Mouse (Mus musculus): ENCODE results near the gene Defb29.

Defb29 gene

DNA sequence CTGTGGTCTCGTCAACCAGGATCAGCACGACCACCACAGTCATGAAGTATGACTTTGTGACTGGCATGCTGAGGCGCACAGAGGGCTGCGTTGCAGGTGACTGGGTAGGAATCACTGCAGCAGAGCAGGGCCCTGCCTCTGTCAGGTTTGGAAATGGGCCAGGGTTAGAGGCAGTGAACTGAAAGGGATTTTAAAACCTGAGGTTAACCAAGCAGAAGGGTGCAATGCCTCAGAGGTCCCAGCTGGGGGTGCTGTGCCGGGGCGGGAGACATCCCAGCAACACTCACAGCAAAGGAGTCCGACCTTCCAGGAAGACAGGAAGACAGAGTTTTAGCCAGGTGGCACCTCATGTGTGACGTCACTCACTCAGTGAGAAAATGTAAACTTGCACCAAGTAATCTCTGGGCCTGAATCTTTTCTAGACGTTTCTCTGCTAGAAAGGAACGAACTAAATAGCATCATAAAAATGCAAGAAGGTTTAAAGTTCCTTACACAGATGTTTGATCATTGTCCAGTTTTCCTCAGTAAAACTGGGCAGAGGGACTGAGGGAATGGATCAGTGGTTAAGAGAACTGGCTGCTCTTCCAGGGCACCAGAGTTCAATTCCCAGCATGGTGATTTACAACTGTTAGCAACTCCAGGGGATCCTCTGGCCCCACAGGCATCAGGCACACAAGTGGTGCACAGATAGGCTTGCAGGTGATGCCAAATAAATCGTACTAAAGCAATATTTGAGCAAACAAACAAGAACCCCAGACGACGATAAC is at the start of gene Defb29:
Gene Defb29 (minus strand): TSS at position 155 of the 767 bp plus-strand sequence.
- DNase-seq (ENCODE audit: low read depth, low spot score): peak; percentile 76

DNA sequence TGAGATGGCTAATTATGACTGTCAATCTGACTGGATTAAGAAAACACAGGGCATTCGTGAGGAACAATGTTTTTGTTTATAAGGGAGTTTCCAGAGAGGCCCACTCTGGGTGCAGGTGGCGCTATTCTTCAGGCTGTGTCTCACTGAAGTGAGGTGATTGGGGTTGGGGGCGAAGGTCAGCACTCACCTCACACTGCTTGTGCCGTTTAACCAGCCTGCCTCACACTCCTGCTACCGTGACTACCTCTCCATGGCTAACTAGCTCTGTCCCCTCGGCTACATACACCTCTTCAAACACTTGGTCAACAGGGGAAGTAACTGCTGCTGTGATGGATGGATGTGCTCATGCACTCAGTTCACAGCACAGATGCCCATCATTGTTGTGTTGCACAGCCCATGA is 49.1 kb upstream of the Defb29 start:
- no peak for DNase-seq (ENCODE audit: low read depth, low spot score)

DNA sequence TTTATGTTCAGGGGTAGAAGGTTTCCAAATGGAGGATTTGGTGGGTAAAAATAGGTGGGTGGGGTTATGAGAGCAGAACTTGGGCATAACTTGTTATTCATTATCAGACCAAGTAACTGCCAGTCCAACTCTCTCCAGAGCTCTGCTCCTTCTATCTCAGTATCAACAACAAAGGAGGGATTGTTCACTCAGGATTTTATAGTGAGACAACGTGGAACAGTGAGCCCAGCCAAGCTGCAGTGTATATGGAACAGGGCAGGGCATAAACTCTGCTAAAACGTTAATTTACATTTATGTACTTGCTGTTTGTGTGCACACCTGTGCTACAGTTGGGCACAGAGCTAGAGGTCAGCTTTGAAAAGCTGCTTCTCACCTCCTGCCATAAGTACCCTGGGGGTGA is 48.6 kb upstream of the Defb29 start:
- no peak for DNase-seq (ENCODE audit: low read depth, low spot score)

DNA sequence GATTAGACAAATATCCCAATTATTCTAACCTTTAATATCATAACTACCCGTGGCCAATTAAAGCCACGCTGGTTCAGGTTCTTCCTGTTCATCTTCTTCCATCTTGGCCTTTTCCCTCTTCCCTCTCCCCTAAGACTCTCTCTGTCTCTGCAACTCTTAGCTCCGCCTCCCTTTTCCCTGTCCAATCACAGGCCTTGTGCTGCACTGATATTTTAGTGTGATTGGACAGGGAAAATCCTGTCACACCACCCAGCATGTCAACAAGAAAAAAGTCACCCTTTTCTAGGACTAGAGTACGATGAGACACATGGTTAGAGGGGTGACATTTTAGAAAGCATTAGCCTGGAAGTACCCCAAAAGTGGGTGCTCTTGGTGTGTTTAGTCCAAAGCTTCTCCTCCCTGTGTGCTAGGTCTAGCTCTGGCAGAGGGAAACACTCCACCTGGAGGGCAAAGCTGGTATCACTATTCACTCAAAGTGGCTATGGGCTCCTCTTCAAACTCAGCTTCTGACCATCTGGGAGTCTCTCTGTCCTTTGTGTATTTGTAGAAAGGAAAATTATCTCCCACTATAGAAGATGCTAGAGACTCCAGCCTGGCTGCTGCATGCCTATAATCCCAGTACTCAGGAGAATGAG is 47.1 kb upstream of the Defb29 start:
- peak; percentile 51 for DNase-seq (ENCODE audit: low read depth, low spot score)

DNA sequence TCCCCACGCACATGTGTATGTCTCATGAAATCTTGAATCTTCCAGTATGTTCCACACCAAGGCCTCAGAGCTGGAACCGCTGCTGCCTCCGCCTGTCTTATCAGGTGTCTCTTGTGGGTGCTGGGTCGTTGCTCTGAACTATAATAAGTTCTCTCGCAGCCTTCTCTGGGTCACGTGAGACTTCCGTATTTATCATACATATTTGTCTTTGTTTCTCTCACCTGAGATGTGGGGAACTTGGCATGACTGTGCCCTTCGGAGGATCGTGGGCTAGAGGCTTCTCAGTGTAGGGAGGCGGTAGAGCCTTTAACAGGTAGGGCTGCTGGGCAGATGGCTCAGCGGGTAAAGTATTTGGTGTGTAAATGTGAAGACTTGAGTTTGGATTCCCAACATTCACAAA is 40.7 kb upstream of the Defb29 start:
- no peak for DNase-seq (ENCODE audit: low read depth, low spot score)

DNA sequence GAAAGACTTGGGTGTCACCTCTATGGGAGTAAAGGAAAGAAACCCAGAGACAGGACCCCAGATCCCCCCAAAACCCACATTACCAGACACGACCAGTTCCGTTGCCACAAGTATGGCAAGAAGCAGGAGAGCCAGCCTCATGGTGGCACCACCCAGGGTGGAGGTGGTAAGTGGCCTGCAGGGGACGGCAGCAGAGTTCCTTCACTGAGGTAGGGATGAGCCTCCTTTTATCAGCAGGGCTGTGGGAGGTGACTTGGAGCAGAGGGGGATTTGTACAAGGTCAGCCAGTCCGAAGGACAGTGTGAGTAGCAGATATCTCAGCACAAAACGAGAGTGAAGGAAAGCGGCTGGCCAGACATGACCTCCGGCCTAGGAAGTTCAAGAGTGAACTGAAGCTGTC is 40.2 kb upstream of the Defb29 start, which contains the start of gene Defb19:
Gene Defb19 (minus strand): TSS at position 206 of the 400 bp plus-strand sequence.
- DNase-seq (ENCODE audit: low read depth, low spot score): no peak

DNA sequence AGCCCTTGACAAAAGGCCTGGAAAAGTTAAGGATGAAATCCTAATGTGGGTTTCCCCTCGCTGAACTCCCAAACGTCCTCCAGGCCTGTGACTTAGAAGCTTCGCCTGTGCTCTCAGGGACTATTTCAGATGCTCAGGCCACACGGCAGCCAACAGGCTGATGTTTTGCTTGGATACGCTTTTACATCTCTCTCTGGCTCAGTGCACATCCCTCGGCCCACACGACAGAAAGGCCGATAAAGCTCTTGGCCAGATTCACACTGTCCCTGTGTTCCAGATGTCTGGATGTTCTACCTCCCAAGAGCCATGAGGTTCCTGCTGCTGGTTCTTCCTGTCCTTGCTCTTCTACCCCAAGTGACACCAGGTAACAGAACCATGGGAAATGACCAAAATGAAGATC is 33.6 kb upstream of the Defb29 start:
- no peak for DNase-seq (ENCODE audit: low read depth, low spot score)

DNA sequence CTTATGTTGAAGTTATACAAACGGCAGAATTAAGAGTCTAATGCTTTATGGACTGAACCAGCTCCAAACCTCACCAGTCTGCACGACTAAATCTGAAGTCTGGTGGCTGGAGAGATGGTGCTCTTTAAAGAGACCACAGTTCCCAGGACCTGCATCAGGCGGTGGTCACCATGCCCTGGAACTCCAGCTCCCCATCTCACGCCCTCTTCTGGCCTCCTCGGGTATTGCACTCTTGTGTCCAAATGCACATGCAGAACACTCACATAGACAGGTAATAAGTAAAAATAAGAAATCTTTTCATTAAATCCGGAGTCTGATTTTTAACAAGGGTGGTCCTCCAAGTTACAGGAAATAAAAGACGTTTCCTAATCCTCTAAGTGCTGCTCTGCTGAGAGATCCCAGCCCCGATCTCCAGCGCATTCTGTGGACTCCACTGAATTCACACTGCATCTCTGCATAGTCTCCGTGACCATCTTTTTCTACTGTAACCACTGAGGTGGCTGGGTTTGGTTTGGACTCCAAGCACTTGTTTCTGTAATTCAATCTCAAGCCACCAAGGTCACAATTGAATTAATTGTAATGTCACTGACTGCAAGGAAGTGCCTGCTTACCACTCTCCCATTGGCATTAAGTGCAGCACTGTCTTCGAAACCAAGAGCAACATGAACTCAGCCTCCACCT is 32.4 kb upstream of the Defb29 start, which contains the start of gene Defb21:
Gene Defb21 (plus strand): TSS at position 631 of the 681 bp plus-strand sequence.
- DNase-seq (ENCODE audit: low read depth, low spot score): peak; percentile 52

DNA sequence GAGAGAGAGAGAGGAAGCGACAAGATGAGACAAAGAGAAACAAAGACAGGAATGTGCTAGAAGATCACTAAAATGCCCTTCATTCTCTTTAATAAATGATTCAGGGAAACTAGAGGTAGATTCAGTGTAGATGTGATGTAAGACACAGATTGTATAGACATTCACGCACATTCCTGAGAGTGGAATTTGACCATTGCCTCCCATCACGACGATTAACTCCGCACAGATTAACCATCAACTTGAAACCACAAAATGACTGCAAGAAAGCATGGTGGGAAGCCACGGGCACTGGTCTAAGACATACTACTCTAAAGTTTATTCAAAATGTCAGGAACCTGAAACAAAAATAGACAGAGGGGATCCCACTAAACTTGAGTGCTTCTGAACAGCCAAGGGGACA is 30.4 kb upstream of the Defb29 start:
- DNase-seq (ENCODE audit: low read depth, low spot score): no peak

DNA sequence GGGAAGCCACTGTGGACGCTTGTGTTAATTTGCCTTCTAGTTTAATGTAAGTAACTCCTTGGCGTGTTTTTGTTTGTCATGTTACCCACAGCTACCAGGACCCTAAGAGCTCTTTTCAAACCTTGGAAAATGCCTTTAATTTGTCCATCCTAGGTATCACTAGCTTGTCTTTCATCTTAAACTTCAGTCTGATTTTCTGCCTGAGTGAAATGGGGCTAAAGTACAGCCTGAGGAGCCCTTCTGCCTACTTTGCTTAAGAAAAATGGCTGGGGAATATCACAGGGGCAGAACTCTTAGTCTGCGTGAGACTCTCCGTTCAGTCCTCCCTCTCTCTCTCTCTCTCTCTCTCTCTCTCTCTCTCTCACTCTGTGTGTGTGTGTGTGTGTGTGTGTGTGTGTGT is 30.0 kb upstream of the Defb29 start:
- DNase-seq (ENCODE audit: low read depth, low spot score): no peak

DNA sequence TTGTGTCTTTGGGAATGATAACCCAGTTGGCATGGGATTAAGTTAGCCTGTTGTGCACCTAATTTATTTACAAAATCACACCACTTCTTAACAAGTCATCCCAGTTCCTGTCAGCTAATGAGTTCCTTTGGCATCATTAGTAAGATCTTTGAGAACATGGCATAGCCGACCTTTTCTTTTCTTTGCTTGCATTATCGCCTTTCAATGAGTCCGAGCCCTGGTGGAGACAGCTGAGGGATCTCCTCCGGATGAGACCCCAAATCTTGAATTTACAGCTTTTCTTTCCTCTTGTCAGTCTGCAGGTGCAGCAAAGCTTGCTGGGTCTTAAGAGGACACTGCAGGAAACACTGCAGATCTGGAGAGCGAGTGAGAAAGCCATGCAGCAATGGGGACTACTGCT is 29.1 kb upstream of the Defb29 start, which contains the start of gene Gm17416:
Gene Gm17416 (plus strand): TSS at position 301 of the 400 bp plus-strand sequence.
- no peak for DNase-seq (ENCODE audit: low read depth, low spot score)

DNA sequence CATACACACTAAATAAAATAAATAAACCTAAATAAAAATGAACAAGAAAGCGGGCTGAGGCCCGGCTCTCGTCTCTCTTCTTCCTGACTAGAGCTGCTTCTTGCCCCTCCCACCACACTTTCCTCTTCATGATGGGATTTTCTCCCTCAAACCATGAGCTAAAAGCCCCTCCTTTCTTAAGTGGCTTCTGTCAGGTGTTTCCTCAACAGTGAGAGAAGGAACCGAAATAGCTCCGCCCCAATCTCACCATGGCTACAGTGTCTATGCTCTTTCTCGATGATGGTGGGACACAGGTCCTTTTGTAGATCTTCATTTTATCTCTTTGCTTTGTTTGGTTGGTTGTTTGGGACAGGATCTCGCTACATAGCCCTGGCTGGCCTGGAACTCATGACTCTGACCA is 16.8 kb upstream of the Defb29 start:
- no peak for DNase-seq (ENCODE audit: low read depth, low spot score)

DNA sequence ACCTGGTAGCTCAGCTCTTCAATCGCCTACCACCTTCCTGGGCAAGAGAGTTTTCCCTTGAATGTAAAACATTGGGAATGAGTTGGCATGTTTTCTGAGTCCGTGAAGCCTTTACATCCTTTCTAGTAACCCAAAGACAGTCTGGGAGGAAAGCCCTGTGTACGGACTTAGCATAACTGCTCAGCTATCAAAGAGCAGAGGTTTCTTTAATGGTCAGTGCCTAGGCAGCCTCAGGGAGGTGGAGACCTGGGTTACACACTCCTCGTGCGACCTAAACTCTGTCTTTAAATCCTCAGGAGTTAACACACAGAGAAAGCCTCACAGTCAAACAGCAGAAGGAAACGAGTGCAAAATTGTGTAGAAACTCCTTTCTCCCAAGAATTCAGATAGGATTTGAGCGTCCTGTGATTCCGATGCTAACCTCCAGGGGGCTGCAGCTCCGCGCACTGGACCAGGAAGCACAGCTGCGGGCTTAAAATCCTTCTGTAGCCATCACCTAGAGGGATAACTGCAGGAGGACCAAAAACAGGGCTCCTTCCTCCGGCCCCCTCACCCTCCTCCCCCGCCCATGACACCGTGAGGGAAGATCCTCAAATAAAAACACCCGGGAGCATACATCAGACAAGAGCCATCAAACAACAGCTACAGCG is 14.0 kb upstream of the Defb29 start:
- peak; percentile 75 for DNase-seq (ENCODE audit: low read depth, low spot score)

DNA sequence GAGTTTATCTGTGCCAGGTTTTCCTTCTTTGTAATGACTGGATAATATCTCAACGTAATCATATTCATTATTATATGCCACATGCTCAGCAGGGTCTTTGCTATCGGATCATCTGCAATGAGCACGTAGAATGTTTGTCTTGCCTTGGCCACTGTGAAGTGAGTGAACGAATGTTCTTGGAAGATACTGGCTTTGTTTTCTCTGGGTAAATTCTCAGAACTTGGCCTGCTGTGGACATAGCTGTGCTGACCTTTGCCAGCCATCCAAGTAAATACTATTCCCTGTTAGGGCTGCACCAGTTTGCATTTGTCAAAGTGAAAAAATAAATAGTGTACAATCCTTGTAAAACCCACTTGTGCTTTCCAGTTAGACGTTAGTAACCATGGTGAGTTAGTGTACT is 8.2 kb upstream of the Defb29 start:
- no peak for DNase-seq (ENCODE audit: low read depth, low spot score)

DNA sequence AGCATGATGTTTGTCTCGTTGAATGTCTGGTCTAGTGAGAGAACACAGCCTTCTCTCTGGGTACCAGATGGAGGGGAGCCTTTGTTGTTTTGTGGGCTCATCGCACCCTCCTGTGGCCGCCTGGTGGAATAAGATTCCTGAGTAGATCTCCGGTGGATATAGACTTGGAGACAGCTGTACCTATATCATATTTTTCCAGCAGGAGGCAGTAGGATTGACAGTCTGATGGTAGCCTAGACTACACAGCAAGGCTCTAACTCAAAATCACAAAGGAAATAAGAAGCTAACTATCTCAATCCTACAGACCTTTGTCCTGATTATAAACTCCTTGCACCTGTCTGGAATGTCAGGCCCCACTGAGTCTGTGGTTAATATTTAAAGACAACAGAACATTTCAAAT is 4.8 kb upstream of the Defb29 start:
- peak; percentile 83 for DNase-seq (ENCODE audit: low read depth, low spot score)

DNA sequence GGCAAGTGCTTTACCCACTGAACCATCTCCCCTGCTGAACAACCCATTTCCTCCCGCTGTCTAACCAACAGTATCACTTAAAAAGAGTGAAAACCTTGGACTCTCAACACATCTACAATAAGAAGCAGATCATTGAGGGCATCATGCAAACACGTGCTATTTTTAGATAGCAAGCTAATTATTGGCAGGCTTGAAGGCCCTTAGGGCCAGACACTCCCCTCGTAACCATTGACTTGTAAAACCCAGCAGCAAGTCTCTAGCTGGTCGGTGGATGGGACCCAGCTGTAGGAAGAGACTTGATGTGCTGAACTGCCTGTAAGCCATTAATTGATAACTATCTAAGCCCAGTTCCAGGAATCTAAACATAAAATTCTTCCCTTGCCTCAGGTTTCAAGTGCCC is 3.6 kb upstream of the Defb29 start:
- no peak for DNase-seq (ENCODE audit: low read depth, low spot score)

DNA sequence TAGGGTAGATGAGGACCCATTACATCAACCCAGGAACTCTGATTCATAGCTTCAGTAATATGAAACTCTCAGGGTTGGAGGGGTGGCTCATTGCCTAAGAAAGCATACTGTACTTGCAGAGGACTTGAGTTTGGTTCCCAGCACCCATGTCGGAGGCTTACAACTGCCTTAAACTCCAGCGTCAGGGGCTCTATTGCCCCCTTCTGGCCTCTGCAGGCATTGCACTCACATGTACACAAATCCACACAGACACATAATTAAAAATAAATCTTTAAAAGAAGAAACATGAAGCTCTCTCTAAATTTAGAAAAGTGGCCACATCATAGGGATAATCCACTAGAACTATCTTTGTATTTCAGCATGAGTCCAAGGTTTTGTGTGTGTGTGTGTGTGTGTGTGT is 3.0 kb upstream of the Defb29 start:
- peak; percentile 36 for DNase-seq (ENCODE audit: low read depth, low spot score)

DNA sequence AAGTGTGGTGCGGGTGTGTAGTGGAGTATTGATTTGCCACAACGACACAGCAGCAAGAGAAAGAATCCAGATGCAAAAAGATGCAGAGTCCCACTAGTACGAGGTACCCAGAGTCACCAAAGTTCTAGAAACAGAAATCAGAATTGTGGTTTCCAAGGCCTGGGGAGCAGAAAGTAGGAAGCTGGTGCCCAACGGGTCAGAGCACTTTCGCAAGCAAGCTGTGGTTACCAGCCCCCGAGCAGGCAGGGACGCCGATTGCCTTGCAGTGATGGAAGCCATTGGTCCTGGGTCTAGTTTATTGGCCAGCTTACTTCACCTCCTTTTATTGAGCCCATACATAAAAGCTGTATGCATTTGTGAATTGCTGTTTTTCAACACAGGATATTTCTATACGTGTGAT is 2.1 kb upstream of the Defb29 start:
- no peak for DNase-seq (ENCODE audit: low read depth, low spot score)

DNA sequence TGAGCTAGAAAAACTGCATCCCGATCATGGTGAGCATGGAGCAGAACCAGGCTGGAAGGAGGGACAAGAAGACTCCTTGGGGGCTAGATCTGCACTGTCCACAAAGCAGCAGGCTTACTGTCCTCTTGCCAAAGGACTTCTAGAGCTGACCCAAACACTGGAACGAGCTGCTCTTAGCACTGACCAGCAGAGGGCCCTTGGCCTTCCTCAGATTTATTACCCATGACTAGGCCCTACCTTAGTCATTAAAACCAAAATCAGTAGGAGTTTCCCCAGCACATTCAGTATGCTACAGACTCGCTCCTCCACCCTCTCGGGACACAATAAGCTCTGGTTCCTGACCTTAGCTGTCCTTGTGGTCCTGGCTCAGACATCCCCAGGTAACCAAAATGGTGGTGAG is 21.9 kb downstream of the Defb29 start, which contains the start of gene Defb28:
Gene Defb28 (plus strand): TSS at position 275 of the 400 bp plus-strand sequence.
- DNase-seq (ENCODE audit: low read depth, low spot score): no peak

DNA sequence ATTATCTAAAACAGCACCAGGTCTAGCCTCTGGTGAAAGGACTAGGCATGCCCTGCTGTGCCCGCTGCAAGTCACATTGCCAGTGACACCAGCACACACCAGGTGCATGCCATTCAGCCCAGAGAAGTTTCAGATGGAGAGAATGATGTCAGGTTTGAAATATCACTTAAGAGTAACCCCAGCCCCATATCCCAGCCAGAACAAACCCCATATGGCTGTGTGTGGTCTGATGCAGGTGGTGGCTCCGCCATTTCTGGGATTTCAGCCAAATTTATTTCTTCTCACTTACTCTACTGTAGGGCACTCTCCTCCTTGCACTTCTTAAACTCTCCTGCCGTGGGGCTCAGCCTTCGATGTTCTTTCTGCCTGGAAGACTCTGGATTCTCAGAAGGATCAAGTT is 23.8 kb downstream of the Defb29 start:
- no peak for DNase-seq (ENCODE audit: low read depth, low spot score)

DNA sequence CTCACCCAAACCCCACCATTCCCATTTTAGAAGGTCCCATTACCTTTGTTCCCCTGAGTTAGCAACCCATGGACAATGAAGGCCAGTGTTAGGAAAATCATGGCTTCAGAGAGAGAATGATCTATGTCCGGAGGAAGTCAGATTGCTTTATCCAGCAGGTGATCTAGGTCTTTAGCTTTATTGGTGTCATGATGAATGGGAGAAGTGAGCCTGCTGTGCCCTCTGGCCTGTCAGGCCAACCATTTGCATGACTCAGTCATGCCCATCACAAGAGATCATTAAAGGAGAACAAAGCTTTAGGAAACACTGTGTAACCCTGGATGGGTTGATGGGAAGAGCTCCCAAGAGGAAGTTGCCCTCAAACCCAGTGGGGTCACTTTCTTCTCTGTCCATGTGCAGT is 28.3 kb downstream of the Defb29 start, which contains the start of gene Defb26:
Gene Defb26 (minus strand): TSS at position 101 of the 400 bp plus-strand sequence.
- no peak for DNase-seq (ENCODE audit: low read depth, low spot score)

DNA sequence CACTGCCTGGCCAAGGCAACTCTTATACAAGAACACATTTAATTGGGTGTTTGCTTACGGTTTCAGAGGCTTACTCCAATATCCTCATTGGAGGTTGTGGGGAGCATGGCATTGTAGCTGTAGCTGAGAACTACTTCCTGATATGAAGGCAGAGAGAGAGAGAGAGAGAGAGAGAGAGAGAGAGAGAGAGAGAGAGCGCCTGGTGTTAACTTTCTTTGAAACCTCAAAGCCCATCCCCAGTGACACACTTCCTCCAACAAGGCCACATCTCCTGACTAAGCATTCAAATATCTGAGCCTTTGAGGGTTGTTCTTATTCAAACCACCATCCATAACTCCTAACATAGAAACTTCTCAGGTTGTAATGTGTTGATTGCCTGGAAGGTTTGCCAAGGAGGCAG is 35.9 kb downstream of the Defb29 start:
- no peak for DNase-seq (ENCODE audit: low read depth, low spot score)
